Mouse (Mus musculus) liver, embryonic 11.5 days (tissue): ENCODE measurements around the gene Gm11146. TPM values are rescaled to one million over a fixed set of nuclear protein-coding genes. Genes with fewer than 3 reads are reported as not detected.

Source experiments
- ATAC-seq: fragments of 200-750 bp; cut with Nextera tagmentation; replicated peaks from 2 replicates; pipeline ENCODE4 v1.8.0; 2017; ENCODE audit warnings: moderate number of reproducible peaks, mild to moderate bottlenecking, moderate TSS enrichment, moderate library complexity; ENCODE audit not compliant: low FRiP score
- DNase-seq: peaks from one replicate; pipeline ENCODE4 v3.0.0-alpha.2; 2017; ENCODE audit warnings: low spot score
- H3K27ac ChIP-seq: fragments of 300-500 bp; sonication (generic); 2 replicates; pipeline ENCODE4 v1.5.1; 2014; ENCODE audit warnings: mild to moderate bottlenecking, low read depth, low read length, control low read depth
- H3K27me3 ChIP-seq: fragments of 300-500 bp; sonication (generic); replicated peaks from 2 replicates; pipeline ENCODE4 v1.6.1; 2014; ENCODE audit warnings: low read length, mixed read lengths; ENCODE audit not compliant: control insufficient read depth, insufficient read depth
- H3K36me3 ChIP-seq: fragments of 300-500 bp; sonication (generic); 2 replicates; pipeline ENCODE4 v1.6.1; 2014; ENCODE audit warnings: mild to moderate bottlenecking, low read length, moderate library complexity, mixed read lengths; ENCODE audit not compliant: control insufficient read depth, insufficient read depth
- H3K4me1 ChIP-seq: fragments of 300-500 bp; sonication (generic); replicated peaks from 2 replicates; pipeline ENCODE4 v1.6.1; 2014; ENCODE audit warnings: low read length, mixed read lengths; ENCODE audit not compliant: control insufficient read depth, insufficient read depth
- H3K4me2 ChIP-seq: fragments of 300-500 bp; sonication (generic); 2 replicates; pipeline ENCODE4 v1.6.1; 2014; ENCODE audit warnings: mild to moderate bottlenecking, control low read depth, moderate library complexity
- H3K4me3 ChIP-seq: fragments of 300-500 bp; sonication (generic); 2 replicates; pipeline ENCODE4 v1.5.1; 2014; ENCODE audit warnings: low read depth, low read length, control low read depth
- H3K9ac ChIP-seq: fragments of 300-500 bp; sonication (generic); 2 replicates; pipeline ENCODE4 v1.6.1; 2014; ENCODE audit warnings: low read depth, low read length, control low read depth
- H3K9me3 ChIP-seq: fragments of 300-500 bp; sonication (generic); 2 replicates; pipeline ENCODE4 v1.6.1; 2016; ENCODE audit warnings: low read length, inconsistent platforms, mixed read lengths; ENCODE audit not compliant: control insufficient read depth
- WGBS: fragments of 180-500 bp; shearing (Covaris S2); extraction: QIAGEN DNeasy Blood & Tissue Kit; methylation state at CpG from one replicate; pipeline ENCODE4 v1.1.7; 2014; 5-methylcytosine and 5-hydroxymethylcytosine counted together
- polyA plus RNA-seq: library from polyadenylated mRNA; unstranded; fragments of >200 nt; fragmentation: Nextera tagmentation; extraction: Ambion mirVana; gene quantifications from 2 replicates; pipeline ENCODE4 v1.2.1, GENCODE M21; 2014

The Gm11146 gene
- polyA plus RNA-seq, 1 experiment from 2014 or later: not detected

DNA sequence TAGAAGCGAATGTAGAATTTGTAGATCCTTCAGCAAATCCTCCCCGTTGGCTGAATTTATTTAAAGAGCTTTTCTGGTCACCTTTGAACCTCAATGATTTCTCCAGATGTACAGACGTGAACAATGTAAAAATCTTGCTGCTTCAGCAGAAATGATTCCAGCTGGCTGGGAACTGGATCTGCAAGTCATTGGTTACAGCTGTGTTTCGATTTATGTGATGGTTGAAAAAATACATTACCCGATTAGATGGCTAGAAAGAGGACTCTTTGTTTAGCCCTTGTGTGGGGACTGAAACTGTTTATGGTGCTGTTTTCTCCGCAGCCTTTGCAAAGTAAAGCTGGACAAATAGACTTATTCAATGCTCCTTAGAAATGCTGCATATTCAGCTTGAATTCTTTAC lies 34.6 kb upstream of the Gm11146 start:
- Histone ChIP-seq H3K36me3 (no peaks in the 10 kb centered on the region), H3K27ac (no peak overlapping the region), H3K4me1 (no peaks in the 10 kb centered on the region), H3K27me3 (no peaks in the 10 kb centered on the region), H3K4me2 (no peak overlapping the region), H3K9ac (no peak overlapping the region), H3K9me3 (no peaks in the 10 kb centered on the region), H3K4me3 (no peak overlapping the region)
- ATAC-seq (no peak), DNase-seq (no peak)
- WGBS: 59% methylated on average over 6 of the region's 6 CpGs

DNA sequence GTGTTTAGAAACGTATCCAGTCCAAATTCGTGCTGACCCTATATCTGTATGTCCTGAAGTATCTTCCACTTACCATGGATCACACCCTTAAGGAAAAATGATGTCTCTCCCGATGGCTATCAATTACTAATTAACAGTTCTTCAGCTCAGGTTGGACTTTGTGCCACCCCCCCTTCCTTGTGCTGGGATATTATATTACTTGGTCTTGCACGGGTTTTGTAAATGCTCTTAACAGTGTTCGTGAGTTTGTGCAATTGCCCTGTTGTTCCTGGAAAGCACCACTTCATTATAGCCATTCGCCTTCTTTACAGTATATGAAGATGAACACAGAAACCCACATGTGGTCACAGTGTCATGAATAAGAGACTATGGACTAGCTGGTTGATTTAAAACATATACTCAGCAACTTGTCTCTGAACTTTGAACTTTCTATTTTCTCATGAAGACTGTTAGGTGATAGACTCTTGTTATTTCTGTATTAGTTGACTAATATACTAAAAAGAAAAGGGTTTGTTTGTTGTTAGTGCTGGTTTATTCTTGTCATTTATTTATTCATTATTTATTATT lies 30.5 kb upstream of the Gm11146 start:
- DNase-seq: no peak
- no peak for ATAC-seq
- no peaks in the 10 kb centered on the region for H3K36me3 ChIP-seq
- 75% methylated on average over 6 of the region's 6 CpGs for WGBS
- H3K27ac ChIP-seq: no peak overlapping the region
- no peak overlapping the region for H3K4me2 ChIP-seq
- no peaks in the 10 kb centered on the region for H3K9me3 ChIP-seq
- H3K4me1 ChIP-seq: no peaks in the 10 kb centered on the region
- H3K4me3 ChIP-seq: no peak overlapping the region
- no peak overlapping the region for H3K9ac ChIP-seq
- H3K27me3 ChIP-seq: no peaks in the 10 kb centered on the region

GRCm38 (mm10) chr16:77622681-77623080 lies 20.8 kb upstream of the Gm11146 start:
- H3K4me1 ChIP-seq: no peaks in the 10 kb centered on the region
- H3K4me3 ChIP-seq: no peak overlapping the region
- no peak for DNase-seq
- no peaks in the 10 kb centered on the region for H3K36me3 ChIP-seq
- no peak for ATAC-seq
- no peaks in the 10 kb centered on the region for H3K27me3 ChIP-seq
- no peak overlapping the region for H3K9ac ChIP-seq
- no peak overlapping the region for H3K4me2 ChIP-seq
- H3K27ac ChIP-seq: no peak overlapping the region
- H3K9me3 ChIP-seq: no peaks in the 10 kb centered on the region
- 77% methylated on average over 5 of the region's 5 CpGs for WGBS

DNA sequence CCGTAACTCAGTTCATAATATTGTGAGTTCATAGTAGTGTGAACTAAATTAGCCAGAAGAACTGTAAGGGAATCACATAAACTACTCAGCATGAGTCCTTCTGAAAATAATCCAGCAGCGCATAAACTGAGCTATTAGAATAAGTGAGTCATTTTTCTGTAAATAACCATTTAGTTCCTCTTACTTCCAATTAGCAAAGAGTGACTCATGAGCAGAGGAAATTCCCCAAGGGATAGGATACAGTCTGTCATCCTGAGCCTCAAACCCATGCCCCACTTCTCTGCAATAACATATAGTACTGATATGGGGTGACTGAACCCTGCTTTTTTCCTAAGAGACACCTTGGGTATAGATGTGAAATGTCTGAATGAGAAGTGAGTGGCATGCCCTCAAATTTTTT lies 687 bp upstream of the Gm11146 start:
- H3K27ac ChIP-seq: no peak overlapping the region
- no peak overlapping the region for H3K4me2 ChIP-seq
- no peak for ATAC-seq
- WGBS: 78% methylated on average over 2 of the region's 2 CpGs
- no peak overlapping the region for H3K9ac ChIP-seq
- no peaks in the 10 kb centered on the region for H3K36me3 ChIP-seq
- no peak for DNase-seq
- no peak overlapping the region for H3K4me3 ChIP-seq
- no peaks in the 10 kb centered on the region for H3K9me3 ChIP-seq
- no peaks in the 10 kb centered on the region for H3K4me1 ChIP-seq
- H3K27me3 ChIP-seq: no peaks in the 10 kb centered on the region

- Histone ChIP-seq H3K4me1 (no peaks in the 10 kb centered on the region), H3K4me3 (no peak overlapping the region), H3K9ac (no peak overlapping the region), H3K9me3 (no peaks in the 10 kb centered on the region), H3K27ac (no peak overlapping the region), H3K36me3 (no peaks in the 10 kb centered on the region), H3K27me3 (no peaks in the 10 kb centered on the region), H3K4me2 (no peak overlapping the region)
- 87% methylated on average over 8 of the region's 8 CpGs for WGBS
- no peak for DNase-seq
- no peak for ATAC-seq
Observed at GRCm38 (mm10) chr16:77598787-77599186, 3.1 kb downstream of the Gm11146 start.

DNA sequence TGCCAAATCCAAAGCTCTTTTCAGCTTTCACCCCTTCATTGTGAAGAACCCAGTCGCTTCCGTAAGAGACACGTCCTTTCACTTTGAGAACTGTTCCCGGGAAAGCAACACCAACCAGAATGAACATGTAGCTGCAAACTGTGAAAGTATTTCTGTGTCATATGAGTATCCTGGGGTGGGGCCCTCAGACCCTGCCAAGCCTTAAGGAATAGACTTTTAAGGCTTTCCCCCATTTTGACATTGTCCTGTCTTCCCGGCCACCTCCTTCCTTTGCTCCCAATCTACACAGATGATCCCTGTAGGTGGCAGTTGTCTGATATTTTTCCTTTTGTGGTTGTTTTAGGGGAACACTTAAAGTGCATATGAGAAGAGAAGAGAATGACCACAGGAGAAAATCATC lies 5.3 kb downstream of the Gm11146 start:
- DNase-seq: no peak
- no peak overlapping the region for H3K4me3 ChIP-seq
- no peaks in the 10 kb centered on the region for H3K4me1 ChIP-seq
- whole genome bisulfite sequencing: 92% methylated on average over 5 of the region's 5 CpGs
- H3K36me3 ChIP-seq: no peaks in the 10 kb centered on the region
- no peaks in the 10 kb centered on the region for H3K9me3 ChIP-seq
- ATAC-seq: no peak
- no peak overlapping the region for H3K27ac ChIP-seq
- H3K9ac ChIP-seq: no peak overlapping the region
- no peak overlapping the region for H3K4me2 ChIP-seq
- H3K27me3 ChIP-seq: no peaks in the 10 kb centered on the region

- Histone ChIP-seq H3K27ac (no peak overlapping the region), H3K9me3 (no peaks in the 10 kb centered on the region), H3K27me3 (no peaks in the 10 kb centered on the region), H3K9ac (no peak overlapping the region), H3K4me1 (no peaks in the 10 kb centered on the region), H3K4me3 (no peak overlapping the region), H3K36me3 (no peaks in the 10 kb centered on the region), H3K4me2 (no peak overlapping the region)
- ATAC-seq (no peak), DNase-seq (no peak)
- 89% methylated on average over 7 of the region's 7 CpGs for WGBS
Observed at GRCm38 (mm10) chr16:77595661-77596060, 6.2 kb downstream of the Gm11146 start.

DNA sequence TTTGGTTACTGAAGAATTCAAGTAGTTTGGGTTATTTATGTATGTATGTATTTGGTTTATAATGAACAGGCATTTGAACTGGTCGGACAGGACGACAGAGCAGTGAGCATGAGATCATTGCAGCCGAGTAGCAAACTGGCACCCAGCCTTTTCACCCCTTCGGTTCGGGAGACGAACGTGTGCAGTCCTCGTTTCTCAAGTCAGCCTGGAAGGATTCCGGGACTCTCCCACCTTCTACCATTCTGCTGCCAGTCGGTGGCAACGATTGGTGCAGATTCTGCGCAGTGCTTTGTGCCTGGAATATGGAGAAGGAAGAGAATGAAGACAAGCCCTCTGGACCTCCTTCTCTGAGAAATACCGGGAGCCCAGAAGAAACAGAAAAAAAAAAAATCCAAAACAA lies 7.3 kb downstream of the Gm11146 start:
- Histone ChIP-seq H3K36me3 (no peaks in the 10 kb centered on the region), H3K4me2 (no peak overlapping the region), H3K4me1 (no peaks in the 10 kb centered on the region), H3K27ac (no peak overlapping the region), H3K9ac (no peak overlapping the region), H3K9me3 (no peaks in the 10 kb centered on the region), H3K4me3 (no peak overlapping the region), H3K27me3 (no peaks in the 10 kb centered on the region)
- ATAC-seq (no peak), DNase-seq (no peak)
- WGBS: 80% methylated on average over 13 of the region's 13 CpGs

- Histone ChIP-seq H3K36me3 (no peaks in the 10 kb centered on the region), H3K4me2 (no peak overlapping the region), H3K4me1 (no peaks in the 10 kb centered on the region), H3K27ac (no peak overlapping the region), H3K9ac (no peak overlapping the region), H3K4me3 (no peak overlapping the region), H3K27me3 (no peaks in the 10 kb centered on the region), H3K9me3 (no peaks in the 10 kb centered on the region)
- no peak for ATAC-seq
- WGBS: 60% methylated on average over 12 of the region's 12 CpGs
- DNase-seq: no peak
Observed at GRCm38 (mm10) chr16:77593828-77594421, 8.0 kb downstream of the Gm11146 start.
